Mouse (Mus musculus): ENCODE results near the gene Dcxr.

- no peak for TF ChIP-seq CTCF (IDR thresholded peaks at IDR 0.05; ENCODE audit: control insufficient read depth, insufficient read depth, low read length)
- TF ChIP-seq POLR2A (IDR thresholded peaks at IDR 0.05; ENCODE audit: borderline replicate concordance, control insufficient read depth, low read depth, low read length), result no peak
Observed at GRCm38 (mm10) chr11:120692471-120693011, 34.5 kb downstream of the Dcxr start.

All from bone marrow, adult 2 months (tissue).